Mouse (Mus musculus): ENCODE results near the gene Asic4.
A peak's percentile ranks its signal among the peaks of the same experiment; 100 is the strongest.

Asic4 gene

DNA sequence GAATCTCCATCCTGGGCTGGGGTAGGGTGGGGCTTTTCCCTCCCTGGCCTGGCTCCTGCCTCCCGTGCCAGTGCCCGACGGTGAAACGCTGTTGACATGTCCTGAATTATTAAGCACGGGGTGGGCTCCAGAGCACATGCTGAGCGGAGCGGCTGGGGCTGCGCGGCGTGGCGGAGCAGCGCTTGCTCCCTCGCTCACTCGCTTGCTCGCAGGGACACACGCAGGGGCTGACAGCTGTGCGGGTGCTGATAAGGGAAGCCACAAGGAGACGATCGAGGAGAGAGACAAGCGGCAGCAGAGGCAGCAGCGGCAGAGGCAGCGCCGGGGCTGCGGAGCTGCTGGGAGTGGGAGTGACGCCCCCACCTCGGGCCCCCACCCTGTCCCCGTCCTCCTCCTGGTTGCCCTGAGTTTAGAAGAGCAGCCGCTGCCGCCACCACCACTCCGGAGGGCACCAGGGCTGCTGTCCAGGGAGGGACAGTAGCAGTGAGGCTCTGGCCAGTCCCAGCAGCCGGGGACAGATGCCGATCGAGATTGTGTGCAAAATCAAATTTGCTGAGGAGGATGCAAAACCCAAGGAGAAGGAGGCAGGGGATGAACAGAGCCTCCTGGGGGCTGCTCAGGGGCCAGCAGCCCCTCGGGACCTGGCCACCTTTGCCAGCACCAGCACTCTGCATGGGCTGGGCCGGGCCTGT lies at the start of gene Asic4:
Asic4 (plus strand) TSS at position 123 of the 692 bp plus-strand sequence.
- DNase-seq (ENCODE audit: extremely low read depth, low read depth) = peak; percentile 59

GRCm38 (mm10) chr1:75400493-75401115 lies 49.6 kb upstream of the Asic4 start:
- no peak for DNase-seq (ENCODE audit: extremely low read depth, low read depth)

- no peak for DNase-seq (ENCODE audit: extremely low read depth, low read depth)
Measured at GRCm38 (mm10) chr1:75405547-75405946, 44.7 kb upstream of the Asic4 start.

GRCm38 (mm10) chr1:75406173-75406572 lies 44.1 kb upstream of the Asic4 start:
- DNase-seq (ENCODE audit: extremely low read depth, low read depth) = no peak

DNA sequence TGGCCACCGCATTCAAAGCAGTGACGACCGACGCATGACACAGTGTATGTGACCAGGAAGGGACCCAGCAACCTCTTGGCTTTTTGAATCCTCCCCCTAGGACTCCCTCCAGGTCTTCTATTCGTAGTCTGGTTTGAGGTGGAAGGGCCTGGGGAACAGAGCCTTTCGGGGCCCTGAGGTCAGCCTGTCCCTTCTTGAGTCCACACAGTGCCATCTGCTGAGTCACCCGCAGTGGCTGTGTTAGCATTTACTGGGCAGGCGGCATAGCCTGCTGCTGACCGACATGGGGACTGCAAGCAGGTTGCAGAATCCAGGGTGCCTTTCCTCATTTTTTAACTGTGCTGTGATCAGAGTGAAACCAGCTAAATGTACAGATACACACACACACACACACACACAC lies 43.2 kb upstream of the Asic4 start:
- no peak for DNase-seq (ENCODE audit: extremely low read depth, low read depth)

DNA sequence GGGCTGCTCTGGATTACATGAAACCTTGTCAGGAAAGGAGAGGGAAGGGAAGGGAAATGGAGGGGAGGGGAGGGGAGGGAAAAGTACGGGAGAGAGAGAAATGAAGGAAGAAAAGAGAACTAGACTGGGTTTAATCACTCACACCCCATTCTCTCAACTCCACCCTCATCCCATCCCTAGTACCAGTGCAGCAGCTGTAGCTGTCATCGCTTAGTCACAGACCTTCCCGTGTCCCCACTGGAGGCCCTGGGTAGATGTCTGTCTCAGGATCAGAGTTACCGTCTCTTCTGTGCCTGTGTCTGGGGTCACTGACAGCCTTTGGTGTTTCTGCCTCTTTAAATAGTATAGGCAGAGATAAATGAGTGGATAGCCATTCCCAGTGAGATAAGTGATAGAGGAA lies 42.0 kb upstream of the Asic4 start:
- DNase-seq (ENCODE audit: extremely low read depth, low read depth) = no peak

- no peak for DNase-seq (ENCODE audit: extremely low read depth, low read depth)
Measured at GRCm38 (mm10) chr1:75409950-75410349, 40.3 kb upstream of the Asic4 start.

GRCm38 (mm10) chr1:75412196-75412595 lies 38.0 kb upstream of the Asic4 start:
- no peak for DNase-seq (ENCODE audit: extremely low read depth, low read depth)

DNA sequence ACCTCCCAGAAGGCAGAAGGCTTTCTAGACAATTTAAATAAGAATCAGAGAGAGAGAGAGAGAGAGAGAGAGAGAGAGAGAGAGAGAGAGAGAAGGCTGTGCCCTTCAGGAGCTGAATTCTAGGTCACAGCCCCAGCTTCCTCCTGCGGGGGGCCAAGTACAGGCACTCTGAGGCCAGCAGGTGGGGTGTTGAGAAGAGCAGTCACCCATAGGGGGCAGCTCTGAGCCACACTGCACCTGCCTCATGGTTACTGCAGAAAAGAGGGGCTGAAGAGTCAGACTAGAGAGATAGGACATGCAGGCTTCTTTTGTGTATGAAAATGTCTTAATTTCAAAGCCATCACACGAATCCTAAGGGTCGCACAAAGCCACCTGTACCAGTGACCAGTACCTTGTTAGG lies 36.5 kb upstream of the Asic4 start:
- no peak for DNase-seq (ENCODE audit: extremely low read depth, low read depth)

DNA sequence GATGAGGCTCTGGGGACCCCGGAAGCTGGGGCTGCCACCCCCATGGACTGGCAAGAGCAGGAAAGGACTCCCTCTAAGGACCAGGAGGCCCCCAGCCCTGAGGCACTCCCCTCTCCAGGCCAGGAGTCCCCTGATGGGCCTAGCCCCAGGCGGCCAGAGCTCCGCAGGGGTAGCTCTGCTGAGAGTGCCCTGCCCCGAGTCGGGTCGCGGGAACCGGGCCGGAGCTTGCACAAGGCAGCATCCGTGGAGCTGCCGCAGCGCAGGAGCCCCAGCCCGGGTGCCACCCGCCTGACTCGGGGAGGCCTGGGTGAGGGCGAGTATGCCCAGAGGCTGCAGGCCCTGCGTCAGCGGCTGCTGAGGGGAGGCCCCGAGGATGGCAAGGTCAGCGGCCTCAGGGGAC lies 28.4 kb upstream of the Asic4 start:
- DNase-seq (ENCODE audit: extremely low read depth, low read depth) = no peak

- no peak for DNase-seq (ENCODE audit: extremely low read depth, low read depth)
Measured at GRCm38 (mm10) chr1:75422216-75422822, 27.9 kb upstream of the Asic4 start.

GRCm38 (mm10) chr1:75422823-75423471 lies 27.3 kb upstream of the Asic4 start:
- no peak for DNase-seq (ENCODE audit: extremely low read depth, low read depth)

GRCm38 (mm10) chr1:75423780-75424390 lies 26.4 kb upstream of the Asic4 start:
- DNase-seq (ENCODE audit: extremely low read depth, low read depth) = no peak

DNA sequence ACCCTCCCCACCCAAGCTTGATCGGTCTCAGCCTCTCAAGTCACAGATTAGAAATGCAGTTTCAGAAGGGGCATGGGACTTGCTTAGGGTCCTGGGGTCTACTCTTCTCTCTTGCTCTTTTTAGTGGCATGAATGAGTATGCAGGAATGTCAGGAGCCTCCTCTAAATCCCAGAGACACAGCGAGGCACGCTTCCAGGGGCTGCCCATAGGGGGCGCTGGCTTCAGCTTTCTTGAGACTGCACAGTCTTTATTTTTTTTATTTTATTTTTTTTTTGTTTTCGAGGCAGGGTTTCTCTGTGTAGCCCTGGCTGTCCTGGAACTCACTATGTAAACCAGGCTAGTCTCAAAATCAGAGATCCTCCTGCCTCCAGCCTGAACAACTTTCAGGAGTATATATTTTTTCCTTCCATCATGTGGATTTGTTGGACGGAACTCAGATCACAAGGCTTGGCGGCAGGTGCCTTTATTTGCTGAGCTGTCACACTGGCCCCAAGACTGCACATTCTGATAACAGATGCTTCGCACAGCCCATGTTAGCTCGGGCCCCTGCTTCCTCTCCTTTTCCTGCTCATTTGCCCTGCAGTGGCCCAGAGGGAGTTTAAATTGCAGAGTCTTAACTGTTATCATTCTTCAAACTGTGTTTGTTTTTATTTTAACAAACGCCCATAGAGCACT lies 24.3 kb upstream of the Asic4 start:
- DNase-seq (ENCODE audit: extremely low read depth, low read depth) = no peak

DNA sequence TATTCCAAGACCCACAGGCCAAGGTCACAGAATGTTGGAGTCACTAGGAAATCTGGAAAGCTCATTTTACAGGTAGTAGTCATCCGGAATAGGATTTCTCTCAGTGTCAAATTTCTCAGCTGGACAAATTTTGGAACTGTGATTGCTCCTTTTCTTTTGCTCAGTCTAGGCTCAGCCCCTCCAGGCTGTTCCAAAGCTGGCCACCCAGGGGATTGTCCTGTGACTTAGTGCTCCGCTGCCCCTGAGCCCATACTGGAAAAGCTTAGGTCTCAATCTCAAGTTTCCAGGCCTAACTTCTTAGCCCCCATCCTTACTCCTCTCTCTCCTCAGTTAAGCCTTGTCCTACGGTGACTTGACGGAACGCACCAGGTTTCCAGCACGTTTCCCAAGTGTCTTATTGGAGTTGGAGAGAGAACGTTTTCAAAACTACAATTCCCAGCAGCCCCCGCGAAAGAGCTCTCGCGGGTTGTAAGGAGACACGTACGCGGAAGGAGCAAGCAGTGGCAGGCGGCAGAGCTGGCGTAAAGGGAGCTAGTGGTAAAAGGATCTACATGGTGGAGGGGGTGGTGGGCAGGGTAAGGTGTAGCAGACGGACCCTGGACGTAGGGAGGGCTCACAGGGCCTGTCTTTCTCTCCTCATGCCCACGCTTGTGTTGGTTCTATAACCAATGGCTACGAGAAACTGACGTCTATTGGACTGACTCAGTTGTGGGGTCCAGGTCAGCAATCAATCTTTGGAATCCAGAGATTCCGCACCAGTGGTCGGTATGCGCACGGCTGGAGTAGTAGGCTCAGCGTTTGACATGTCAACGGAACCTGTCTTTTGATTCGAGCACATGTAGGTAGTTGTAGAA lies 14.5 kb upstream of the Asic4 start, which contains the start of gene Gmppa:
Gmppa (plus strand) TSS at position 456 of the 854 bp plus-strand sequence.
- DNase-seq (ENCODE audit: extremely low read depth, low read depth) = peak; percentile 81

- DNase-seq (ENCODE audit: extremely low read depth, low read depth) = no peak
Measured at GRCm38 (mm10) chr1:75438782-75439181, 11.5 kb upstream of the Asic4 start.

DNA sequence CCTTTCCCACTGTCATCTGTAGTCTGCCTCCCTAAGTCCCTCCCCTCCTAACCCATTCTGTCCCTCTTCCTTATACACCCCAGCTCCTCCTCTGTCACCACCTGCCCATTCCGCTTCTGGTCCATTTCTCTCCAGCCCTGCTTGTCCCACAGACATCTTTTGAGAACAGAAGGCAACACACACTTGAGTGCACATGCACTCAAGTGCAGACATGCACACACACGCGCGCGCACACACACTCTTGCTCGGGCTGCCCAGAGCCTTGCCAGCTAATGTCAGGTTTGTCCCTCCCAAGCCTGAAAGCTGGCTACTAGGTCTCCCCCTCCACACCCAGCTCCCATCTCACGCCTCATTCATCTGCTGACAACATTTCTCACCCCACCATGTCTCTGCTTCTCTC lies 9.6 kb upstream of the Asic4 start:
- DNase-seq (ENCODE audit: extremely low read depth, low read depth) = no peak

DNA sequence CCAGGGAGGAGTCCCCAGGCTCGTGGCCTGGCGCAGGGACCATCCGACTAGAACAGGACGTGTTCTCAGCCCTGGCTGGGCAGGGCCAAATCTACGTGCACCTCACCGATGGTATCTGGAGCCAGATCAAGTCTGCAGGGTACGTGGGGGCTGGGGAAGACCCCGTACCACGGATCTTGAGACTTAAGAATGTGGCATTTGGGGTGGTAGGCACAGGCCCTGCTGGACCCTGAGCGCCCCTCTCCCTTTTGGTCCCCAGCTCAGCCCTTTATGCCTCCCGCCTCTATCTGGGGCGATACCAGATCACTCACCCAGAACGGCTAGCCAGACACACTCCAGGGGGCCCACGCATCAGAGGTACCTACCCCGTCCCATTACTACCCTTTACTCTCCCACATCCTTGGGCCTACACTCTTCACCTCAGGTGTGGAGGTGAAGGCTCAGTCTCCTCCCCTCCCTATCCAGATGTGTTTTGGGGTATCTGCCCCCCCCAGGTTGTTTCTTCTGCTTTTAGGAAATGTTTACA lies 8.7 kb upstream of the Asic4 start:
- no peak for DNase-seq (ENCODE audit: extremely low read depth, low read depth)

- DNase-seq (ENCODE audit: extremely low read depth, low read depth) = no peak
Measured at GRCm38 (mm10) chr1:75442171-75442570, 8.1 kb upstream of the Asic4 start.

DNA sequence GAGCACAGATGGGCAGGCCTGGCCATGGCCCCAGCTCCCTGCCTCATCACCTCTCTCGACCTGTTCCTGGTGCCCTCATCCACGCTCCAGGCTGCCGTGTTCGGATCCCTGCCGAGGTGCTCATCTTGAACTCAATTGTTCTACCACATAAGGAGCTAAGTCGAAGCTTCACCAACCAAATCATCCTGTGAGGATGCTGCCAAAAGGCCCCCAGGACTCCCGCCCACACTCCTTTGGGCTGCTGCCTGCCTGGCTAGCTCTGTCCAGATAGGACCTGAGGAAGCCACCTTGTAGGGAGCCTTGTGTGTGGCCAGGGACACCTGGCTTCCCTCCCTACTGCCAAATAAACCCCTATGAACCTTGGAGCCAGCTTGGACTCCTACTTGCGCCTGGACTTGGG lies 7.4 kb upstream of the Asic4 start:
- no peak for DNase-seq (ENCODE audit: extremely low read depth, low read depth)

Measured in MEL-GATA-1-ER (cell line).